Mouse (Mus musculus): ENCODE data around the gene Dhodh. TPM values are rescaled to one million over a fixed set of nuclear protein-coding genes. Genes with fewer than 3 reads are reported as not detected.

Gene Dhodh
- polyA plus RNA-seq, 1 experiment from 2014 or later, result 45.3 TPM

DNA sequence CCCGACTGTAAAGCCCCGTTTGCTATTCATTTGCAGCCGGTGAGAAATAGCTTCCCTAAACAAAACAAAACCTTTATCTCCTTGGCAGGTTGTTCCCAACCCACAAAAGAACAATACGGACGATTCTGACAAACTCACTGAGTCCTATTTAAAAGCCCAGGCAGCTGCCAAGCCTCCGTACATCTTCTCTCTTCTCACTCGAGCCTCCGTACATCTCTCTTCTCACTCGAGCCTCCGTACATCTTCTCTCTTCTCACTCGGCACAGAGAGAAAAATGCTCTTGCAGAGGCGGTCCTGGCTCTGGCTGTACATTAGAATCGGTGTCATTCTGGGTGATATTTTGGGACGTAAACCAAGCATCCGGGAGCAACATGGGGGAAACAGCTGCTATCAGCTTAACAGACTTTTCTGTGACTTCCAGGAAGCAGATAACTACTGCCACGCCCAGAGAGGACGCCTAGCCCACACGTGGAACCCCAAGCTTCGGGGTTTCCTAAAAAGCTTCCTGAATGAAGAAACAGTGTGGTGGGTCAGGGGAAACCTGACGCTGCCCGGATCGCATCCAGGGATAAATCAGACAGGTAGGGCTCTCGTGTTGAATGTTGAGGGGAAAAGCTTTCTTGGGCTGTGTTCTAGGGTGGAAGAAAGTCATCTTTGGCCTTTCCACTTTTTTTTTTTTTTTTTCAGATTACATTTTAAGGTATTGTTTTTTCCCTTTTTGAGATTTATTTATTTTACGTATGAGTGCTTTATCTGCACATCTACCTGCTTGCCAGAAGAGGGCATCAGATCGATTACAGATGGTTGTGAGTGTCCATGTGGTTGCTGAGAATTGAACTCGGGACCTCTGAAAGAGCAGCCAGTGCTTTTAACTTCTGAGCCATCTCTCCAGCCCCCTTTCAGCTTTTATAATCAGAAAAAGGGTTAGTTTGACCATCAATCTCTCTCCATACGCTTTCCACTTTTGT lies 6.1 kb upstream of the Dhodh start, which contains the start of gene Pkd1l3:
TSS of gene Pkd1l3 (plus strand) at position 275 of the 968 bp plus-strand sequence.
- H3K27me3 ChIP-seq, result 0 out of 2 replicates have a peak, but pooled peaks cover 2% of the 10 kb centered on the region
- no peak for ATAC-seq (ENCODE audit: insufficient number of reproducible peaks, insufficient read depth, low FRiP score, low TSS enrichment, low read depth)
- no peak within 1 kb of the TSS for H3K4me3 ChIP-seq
- 62% methylated on average over 27 of the region's 27 CpGs for WGBS
- no peak within 1 kb of the TSS for H3K27ac ChIP-seq
- no peaks in the 10 kb centered on the region for H3K36me3 ChIP-seq
- H3K9ac ChIP-seq, result no peak within 1 kb of the TSS
- H3K4me1 ChIP-seq, result no peaks in the 10 kb centered on the region
- H3K4me2 ChIP-seq, result peak within 1 kb of the TSS; percentile 27
- H3K9me3 ChIP-seq, result no peaks in the 10 kb centered on the region

DNA sequence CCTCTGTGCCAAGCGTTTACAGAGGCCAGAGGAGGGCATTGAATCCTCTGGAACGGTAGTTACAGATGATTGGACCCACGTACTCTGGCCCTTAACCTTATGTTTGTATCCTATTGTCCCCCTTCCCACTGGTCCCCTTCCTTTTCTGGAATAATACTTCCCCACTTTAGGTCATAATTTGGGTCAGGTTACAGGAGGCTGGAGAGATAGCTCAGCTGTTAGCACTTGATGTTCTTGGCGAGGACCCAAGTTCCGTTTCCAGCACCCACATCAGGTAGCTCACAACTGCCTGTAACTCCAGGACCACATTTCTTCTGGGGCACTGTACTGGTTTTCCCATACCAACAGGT lies 655 bp upstream of the Dhodh start:
- Histone ChIP-seq H3K4me3 (peak overlapping the region; percentile 67), H3K36me3 (peaks cover 16% of the 10 kb centered on the region), H3K4me1 (peaks cover 12% of the 10 kb centered on the region), H3K27ac (peak overlapping the region; percentile 98), H3K4me2 (peak overlapping the region; percentile 81), H3K9me3 (no peaks in the 10 kb centered on the region), H3K9ac (peak overlapping the region; percentile 79), H3K27me3 (0 out of 2 replicates have a peak, but pooled peaks cover 2% of the 10 kb centered on the region)
- no peak for ATAC-seq (ENCODE audit: insufficient number of reproducible peaks, insufficient read depth, low FRiP score, low TSS enrichment, low read depth)
- WGBS, result 10% methylated on average over 5 of the region's 5 CpGs

DNA sequence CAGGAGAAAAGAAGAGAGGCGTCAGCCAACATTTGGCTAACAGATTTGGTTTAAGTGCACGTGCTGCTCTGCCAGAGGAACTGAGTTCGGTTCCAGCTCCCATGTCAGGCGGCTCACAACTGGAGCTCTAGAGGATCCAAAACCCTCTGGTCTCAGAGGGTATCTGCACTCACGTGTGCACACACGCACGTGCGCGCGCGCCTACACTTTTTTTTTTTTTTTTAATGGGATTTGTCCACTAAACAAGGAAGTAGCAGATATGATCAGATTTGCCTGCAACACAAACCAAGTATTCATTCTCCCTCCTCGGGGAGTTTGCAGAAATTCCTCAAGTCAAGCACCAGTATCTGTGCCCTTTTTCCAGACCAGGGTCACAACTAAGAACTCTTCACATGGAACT lies 823 bp downstream of the Dhodh start:
- peak overlapping the region; percentile 98; the same call in 1 of the 2 replicates for H3K27ac ChIP-seq
- WGBS, result 6% methylated on average over 12 of the region's 12 CpGs

GRCm38 (mm10) chr8:109606725-109607124 lies 1.7 kb downstream of the Dhodh start:
- no peak overlapping the region for H3K4me2 ChIP-seq
- no peaks in the 10 kb centered on the region for H3K27me3 ChIP-seq
- peaks cover 12% of the 10 kb centered on the region for H3K4me1 ChIP-seq
- no peak overlapping the region for H3K4me3 ChIP-seq
- WGBS, result 87% methylated on average over 2 of the region's 2 CpGs
- H3K9ac ChIP-seq, result no peak overlapping the region
- no peak overlapping the region for H3K27ac ChIP-seq
- ATAC-seq (ENCODE audit: insufficient number of reproducible peaks, insufficient read depth, low FRiP score, low TSS enrichment, low read depth), result no peak
- peaks cover 36% of the 10 kb centered on the region for H3K36me3 ChIP-seq
- H3K9me3 ChIP-seq, result no peaks in the 10 kb centered on the region

More for the DNA sequence above, 823 bp downstream of the Dhodh start:
- peak overlapping the region; percentile 81 for H3K4me2 ChIP-seq
- no peaks in the 10 kb centered on the region for H3K27me3 ChIP-seq
- H3K9ac ChIP-seq, result peak overlapping the region; percentile 79
- no peaks in the 10 kb centered on the region for H3K9me3 ChIP-seq
- peaks cover 29% of the 10 kb centered on the region for H3K36me3 ChIP-seq
- ATAC-seq (ENCODE audit: insufficient number of reproducible peaks, insufficient read depth, low FRiP score, low TSS enrichment, low read depth), result no peak
- peak overlapping the region; percentile 67 for H3K4me3 ChIP-seq
- H3K4me1 ChIP-seq, result peaks cover 12% of the 10 kb centered on the region

GRCm38 (mm10) chr8:109595854-109596253 lies 12.6 kb downstream of the Dhodh start:
- Histone ChIP-seq H3K27ac (no peak overlapping the region), H3K27me3 (no peaks in the 10 kb centered on the region), H3K9ac (no peak overlapping the region), H3K4me3 (no peak overlapping the region), H3K9me3 (no peaks in the 10 kb centered on the region), H3K4me1 (no peaks in the 10 kb centered on the region), H3K36me3 (peaks cover 61% of the 10 kb centered on the region), H3K4me2 (no peak overlapping the region)
- no peak for ATAC-seq (ENCODE audit: insufficient number of reproducible peaks, insufficient read depth, low FRiP score, low TSS enrichment, low read depth)
- WGBS, result 54% methylated on average over 8 of the region's 8 CpGs

DNA sequence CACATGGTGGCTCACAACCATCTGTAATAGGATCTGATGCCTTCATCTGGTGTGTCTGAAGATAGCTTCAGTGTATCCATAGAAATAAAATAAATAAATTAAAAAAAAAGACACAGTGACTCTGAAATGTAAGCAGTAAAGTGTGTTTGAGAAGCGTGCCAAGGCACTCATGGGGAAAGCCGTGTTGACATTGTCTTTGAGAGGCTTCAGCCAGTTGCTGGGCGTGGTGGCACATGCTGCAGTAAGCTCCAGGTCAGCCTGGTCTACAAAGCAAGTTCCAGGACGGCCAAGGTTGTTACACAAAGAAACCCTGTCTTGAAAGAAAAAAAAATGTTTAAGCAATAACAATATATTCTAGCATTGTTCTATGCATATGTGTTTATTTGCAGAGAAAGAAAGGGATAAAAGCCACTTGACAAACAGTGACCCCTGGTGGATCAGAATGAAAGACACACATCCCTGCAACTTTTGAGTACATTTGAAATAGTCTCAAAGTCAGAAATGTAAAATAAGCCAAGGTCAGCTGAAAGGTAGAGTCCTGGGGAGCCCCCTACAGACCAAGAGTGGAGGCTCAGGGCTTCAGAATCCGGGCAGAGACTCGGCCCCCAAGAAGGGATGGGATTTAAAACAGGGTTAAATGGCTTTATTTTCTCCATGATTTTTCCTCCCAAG lies 15.2 kb downstream of the Dhodh start:
- no peak overlapping the region for H3K27ac ChIP-seq
- H3K4me2 ChIP-seq, result no peak overlapping the region
- WGBS, result 77% methylated on average over 6 of the region's 6 CpGs
- no peaks in the 10 kb centered on the region for H3K27me3 ChIP-seq
- H3K9me3 ChIP-seq, result no peaks in the 10 kb centered on the region
- H3K4me1 ChIP-seq, result no peaks in the 10 kb centered on the region
- peaks cover 51% of the 10 kb centered on the region for H3K36me3 ChIP-seq
- H3K4me3 ChIP-seq, result no peak overlapping the region
- H3K9ac ChIP-seq, result no peak overlapping the region
- no peak for ATAC-seq (ENCODE audit: insufficient number of reproducible peaks, insufficient read depth, low FRiP score, low TSS enrichment, low read depth)

DNA sequence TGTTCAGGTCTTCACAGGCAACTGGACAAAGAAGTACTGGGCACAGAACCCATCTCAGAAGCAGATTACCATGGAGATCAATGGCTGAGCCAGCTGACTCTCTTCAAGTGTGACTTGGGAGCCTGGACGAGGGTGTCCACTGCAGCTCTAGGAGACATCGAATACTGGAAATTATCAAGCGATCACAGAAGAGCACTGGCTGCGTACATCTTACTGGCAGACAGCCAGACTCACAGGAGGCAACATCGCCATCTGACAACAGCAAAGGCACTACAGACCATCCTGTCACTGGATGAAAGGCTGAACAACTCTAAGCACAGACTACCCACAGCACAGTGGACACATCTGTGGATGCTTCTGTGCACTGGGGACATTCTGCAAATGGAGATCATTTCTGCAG lies 16.3 kb downstream of the Dhodh start:
- H3K9me3 ChIP-seq, result no peaks in the 10 kb centered on the region
- H3K27me3 ChIP-seq, result no peaks in the 10 kb centered on the region
- 95% methylated on average over 5 of the region's 5 CpGs for WGBS
- peaks cover 50% of the 10 kb centered on the region for H3K36me3 ChIP-seq
- ATAC-seq (ENCODE audit: insufficient number of reproducible peaks, insufficient read depth, low FRiP score, low TSS enrichment, low read depth), result no peak
- no peak overlapping the region for H3K4me3 ChIP-seq
- no peak overlapping the region for H3K9ac ChIP-seq
- H3K4me2 ChIP-seq, result no peak overlapping the region
- no peaks in the 10 kb centered on the region for H3K4me1 ChIP-seq
- H3K27ac ChIP-seq, result no peak overlapping the region

- Histone ChIP-seq H3K4me2 (no peak overlapping the region), H3K4me3 (no peak overlapping the region), H3K4me1 (no peaks in the 10 kb centered on the region), H3K27me3 (no peaks in the 10 kb centered on the region), H3K27ac (no peak overlapping the region), H3K36me3 (peaks cover 44% of the 10 kb centered on the region), H3K9ac (no peak overlapping the region), H3K9me3 (no peaks in the 10 kb centered on the region)
- ATAC-seq (ENCODE audit: insufficient number of reproducible peaks, insufficient read depth, low FRiP score, low TSS enrichment, low read depth), result no peak
- 89% methylated on average over 3 of the region's 3 CpGs for WGBS
These were observed 17.1 kb downstream of the Dhodh start for GRCm38 (mm10) chr8:109591367-109591766.

DNA sequence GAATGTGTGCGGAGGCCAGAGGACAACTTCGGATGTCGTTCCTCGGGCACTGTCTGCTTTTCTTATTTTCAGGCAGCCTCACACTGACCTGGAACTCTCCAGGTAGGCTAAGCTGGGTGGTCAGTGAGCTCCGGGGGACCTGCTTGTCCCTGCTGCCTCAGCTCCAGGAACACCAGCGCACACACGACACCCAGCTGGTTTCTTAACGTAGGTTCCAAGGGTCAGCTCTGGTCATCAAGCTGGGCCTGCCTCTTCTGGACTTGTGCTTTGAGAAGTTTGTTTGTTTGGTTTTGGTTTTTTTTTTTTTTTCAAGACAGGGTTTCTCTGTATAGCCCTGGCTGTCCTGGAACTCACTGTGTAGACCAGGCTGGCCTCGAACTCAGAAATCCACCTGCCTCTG lies 17.6 kb downstream of the Dhodh start:
- Histone ChIP-seq H3K4me3 (no peak overlapping the region), H3K27ac (no peak overlapping the region), H3K9me3 (no peaks in the 10 kb centered on the region), H3K27me3 (no peaks in the 10 kb centered on the region), H3K4me2 (no peak overlapping the region), H3K9ac (no peak overlapping the region), H3K36me3 (peaks cover 43% of the 10 kb centered on the region), H3K4me1 (no peaks in the 10 kb centered on the region)
- WGBS, result 85% methylated on average over 9 of the region's 9 CpGs
- ATAC-seq (ENCODE audit: insufficient number of reproducible peaks, insufficient read depth, low FRiP score, low TSS enrichment, low read depth), result no peak

- ATAC-seq (ENCODE audit: insufficient number of reproducible peaks, insufficient read depth, low FRiP score, low TSS enrichment, low read depth), result peak; percentile 56; the same call in 1 of the 2 replicates
- Histone ChIP-seq H3K9ac (no peak overlapping the region), H3K27ac (no peak overlapping the region), H3K27me3 (no peaks in the 10 kb centered on the region), H3K9me3 (peaks cover 5% of the 10 kb centered on the region; the same call in 1 of the 2 replicates), H3K36me3 (peaks cover 8% of the 10 kb centered on the region), H3K4me1 (no peaks in the 10 kb centered on the region), H3K4me3 (no peak overlapping the region), H3K4me2 (no peak overlapping the region)
- 55% methylated on average over 7 of the region's 7 CpGs for WGBS
These were observed 21.4 kb downstream of the Dhodh start for GRCm38 (mm10) chr8:109586972-109587504.

GRCm38 (mm10) chr8:109585652-109586051 lies 22.8 kb downstream of the Dhodh start:
- no peak overlapping the region for H3K4me2 ChIP-seq
- no peaks in the 10 kb centered on the region for H3K4me1 ChIP-seq
- no peak for ATAC-seq (ENCODE audit: insufficient number of reproducible peaks, insufficient read depth, low FRiP score, low TSS enrichment, low read depth)

More at GRCm38 (mm10) chr8:109585652-109586051, 22.8 kb downstream of the Dhodh start:
- Histone ChIP-seq H3K36me3 (no peaks in the 10 kb centered on the region), H3K27me3 (no peaks in the 10 kb centered on the region), H3K9ac (no peak overlapping the region), H3K9me3 (peaks cover 5% of the 10 kb centered on the region; the same call in 1 of the 2 replicates), H3K4me3 (no peak overlapping the region), H3K27ac (no peak overlapping the region)

Data from embryonic facial prominence, embryonic 13.5 days (tissue).